Mouse (Mus musculus) liver, embryonic 15.5 days (tissue): ENCODE measurements around the gene Lmf2. TPM values are rescaled to one million over a fixed set of nuclear protein-coding genes. Genes with fewer than 3 reads are reported as not detected.
A peak's percentile ranks its signal among the peaks of the same experiment; 100 is the strongest.

Experiments used
- ATAC-seq: fragments of 200-750 bp; cut with Nextera tagmentation; 2 replicates; pipeline ENCODE4 v1.8.0; 2017; ENCODE audit warnings: moderate number of reproducible peaks, mild to moderate bottlenecking, moderate library complexity; ENCODE audit not compliant: insufficient read depth
- H3K27ac ChIP-seq: fragments of 300-500 bp; sonication (generic); replicated peaks from 2 replicates; pipeline ENCODE4 v1.5.1; 2015; ENCODE audit warnings: mild to moderate bottlenecking, inconsistent platforms
- H3K27me3 ChIP-seq: fragments of 300-500 bp; sonication (generic); 2 replicates; pipeline ENCODE4 v1.6.1; 2015; ENCODE audit warnings: mild to moderate bottlenecking, inconsistent platforms
- H3K36me3 ChIP-seq: fragments of 300-500 bp; sonication (generic); replicated peaks from 2 replicates; pipeline ENCODE4 v1.6.1; 2015; ENCODE audit warnings: moderate library complexity, mild to moderate bottlenecking, inconsistent platforms
- H3K4me1 ChIP-seq: fragments of 300-500 bp; sonication (generic); replicated peaks from 2 replicates; pipeline ENCODE4 v1.6.1; 2015; ENCODE audit warnings: inconsistent platforms
- H3K4me2 ChIP-seq: fragments of 300-500 bp; sonication (generic); 2 replicates; pipeline ENCODE4 v1.6.1; 2015; ENCODE audit warnings: moderate library complexity, mild to moderate bottlenecking, inconsistent platforms
- H3K4me3 ChIP-seq: fragments of 300-500 bp; sonication (generic); replicated peaks from 2 replicates; pipeline ENCODE4 v1.5.1; 2015; ENCODE audit warnings: mild to moderate bottlenecking, inconsistent platforms
- H3K9ac ChIP-seq: fragments of 300-500 bp; sonication (generic); 2 replicates; pipeline ENCODE4 v1.6.1; 2015; ENCODE audit warnings: moderate library complexity, mild to moderate bottlenecking, inconsistent platforms
- H3K9me3 ChIP-seq: fragments of 300-500 bp; sonication (generic); replicated peaks from 2 replicates; pipeline ENCODE4 v1.6.1; 2016; ENCODE audit warnings: inconsistent platforms
- WGBS: fragments of 180-500 bp; shearing (Covaris S2); methylation state at CpG from one replicate; pipeline ENCODE4 v1.1.7; 2015; ENCODE audit warnings: mixed read lengths; ENCODE audit not compliant: insufficient replicate concordance; 5-methylcytosine and 5-hydroxymethylcytosine counted together
- polyA plus RNA-seq: library from polyadenylated mRNA; unstranded; fragments of >200 nt; fragmentation: Nextera tagmentation; extraction: Ambion mirVana; gene quantifications from 2 replicates; pipeline ENCODE4 v1.2.1, GENCODE M21; 2015

Gene Lmf2
- polyA plus RNA-seq, 1 experiment from 2014 or later: 30.9 TPM

DNA sequence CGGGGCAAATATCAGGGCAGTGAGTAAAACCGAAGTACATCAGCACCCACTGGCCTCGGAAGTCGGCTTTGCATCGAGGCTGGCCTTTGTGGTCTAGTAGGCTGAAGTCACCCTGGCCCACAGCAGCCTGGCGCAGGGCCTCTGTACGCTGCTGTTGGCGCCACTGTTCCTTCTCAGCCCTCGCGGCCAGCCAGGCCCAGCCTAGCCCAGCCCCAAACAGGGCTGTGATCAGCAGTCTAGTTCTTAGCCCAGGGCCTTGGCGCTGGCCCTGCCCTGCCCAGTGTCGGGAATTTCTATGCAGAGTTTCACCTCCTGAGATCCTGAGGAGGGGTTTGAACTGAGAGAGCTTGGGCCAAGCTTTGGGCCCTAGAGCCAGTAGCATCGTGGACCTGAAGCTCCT is 16.6 kb upstream of the Lmf2 start:
- Histone ChIP-seq H3K4me3 (no peak overlapping the region), H3K9ac (no peak overlapping the region), H3K4me2 (0 out of 2 replicates have a peak overlapping the region, but pooled peaks have one; percentile 99), H3K4me1 (peaks cover 46% of the 10 kb centered on the region), H3K27ac (no peak overlapping the region), H3K36me3 (peaks cover 59% of the 10 kb centered on the region), H3K9me3 (no peaks in the 10 kb centered on the region), H3K27me3 (peaks cover 10% of the 10 kb centered on the region)
- WGBS: 81% methylated on average over 13 of the region's 13 CpGs
- no peak for ATAC-seq

DNA sequence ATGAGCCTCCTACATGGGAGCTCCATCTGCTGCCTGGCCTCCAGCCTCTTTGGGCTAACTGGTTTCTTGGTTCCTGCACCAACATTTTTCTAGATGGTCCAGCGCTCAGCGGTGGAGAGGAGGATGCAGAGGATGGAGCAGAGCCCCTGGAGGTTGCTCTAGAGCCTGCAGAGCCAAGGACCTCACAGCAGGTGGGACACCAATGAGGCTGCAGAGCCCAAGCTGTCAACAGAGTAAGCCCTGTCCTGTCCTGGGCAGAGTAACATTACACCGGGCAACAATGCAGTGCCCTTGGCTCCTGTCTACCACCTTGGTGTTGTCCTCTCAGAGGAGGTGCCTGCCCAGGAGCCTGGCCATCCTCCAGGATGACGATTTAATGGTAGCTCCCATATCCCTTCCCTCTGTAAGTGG is 9.7 kb upstream of the Lmf2 start:
- WGBS: 89% methylated on average over 4 of the region's 4 CpGs
- Histone ChIP-seq H3K9ac (no peak overlapping the region), H3K27me3 (no peaks in the 10 kb centered on the region), H3K4me2 (no peak overlapping the region), H3K36me3 (peaks cover 100% of the 10 kb centered on the region), H3K27ac (no peak overlapping the region), H3K4me3 (no peak overlapping the region), H3K9me3 (no peaks in the 10 kb centered on the region), H3K4me1 (peaks cover 2% of the 10 kb centered on the region)
- ATAC-seq: no peak

DNA sequence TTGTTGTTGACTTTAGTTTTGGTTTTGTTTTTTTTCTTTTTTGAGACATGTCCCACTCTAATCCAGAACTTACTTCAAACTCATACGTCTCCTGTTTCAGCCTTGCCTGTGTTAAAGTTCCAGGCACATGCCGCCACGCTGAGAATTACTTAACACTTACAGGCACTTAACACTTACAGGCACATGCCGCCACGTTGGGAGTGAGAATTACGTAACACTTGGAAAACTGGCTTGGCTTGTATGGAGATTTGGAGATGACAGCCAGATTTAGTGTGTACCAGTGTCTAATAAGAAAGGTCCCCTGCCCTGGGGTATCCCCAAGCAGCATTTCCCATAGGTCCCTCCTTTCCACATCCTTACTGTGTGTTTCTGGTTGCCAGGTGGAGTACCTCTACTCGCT is 7.6 kb upstream of the Lmf2 start:
- ATAC-seq: no peak
- no peak overlapping the region for H3K4me2 ChIP-seq
- no peak overlapping the region for H3K27ac ChIP-seq
- H3K9me3 ChIP-seq: no peaks in the 10 kb centered on the region
- H3K36me3 ChIP-seq: peaks cover 98% of the 10 kb centered on the region
- peaks cover 12% of the 10 kb centered on the region for H3K4me1 ChIP-seq
- WGBS: 91% methylated on average over 7 of the region's 7 CpGs
- H3K27me3 ChIP-seq: no peaks in the 10 kb centered on the region
- no peak overlapping the region for H3K9ac ChIP-seq
- H3K4me3 ChIP-seq: no peak overlapping the region

GRCm38 (mm10) chr15:89358784-89359183 is 3.3 kb upstream of the Lmf2 start:
- H3K27me3 ChIP-seq: no peaks in the 10 kb centered on the region
- H3K4me2 ChIP-seq: peak overlapping the region; percentile 83
- no peak overlapping the region for H3K4me3 ChIP-seq
- peaks cover 70% of the 10 kb centered on the region for H3K36me3 ChIP-seq
- no peak for ATAC-seq
- H3K27ac ChIP-seq: no peak overlapping the region
- peak overlapping the region; percentile 29; the same call in 1 of the 2 replicates for H3K9ac ChIP-seq
- H3K9me3 ChIP-seq: no peaks in the 10 kb centered on the region
- peaks cover 40% of the 10 kb centered on the region for H3K4me1 ChIP-seq
- WGBS: 35% methylated on average over 3 of the region's 3 CpGs

- peak; percentile 57 for ATAC-seq
- WGBS: under 1% methylated on average over 15 of the region's 15 CpGs
- peak overlapping the region; percentile 87 for H3K27ac ChIP-seq
- H3K27me3 ChIP-seq: no peaks in the 10 kb centered on the region
- peaks cover 70% of the 10 kb centered on the region for H3K36me3 ChIP-seq
- H3K4me2 ChIP-seq: peak overlapping the region; percentile 83
- H3K4me1 ChIP-seq: peaks cover 43% of the 10 kb centered on the region
- peak overlapping the region; percentile 92 for H3K4me3 ChIP-seq
- no peaks in the 10 kb centered on the region for H3K9me3 ChIP-seq
- H3K9ac ChIP-seq: peak overlapping the region; percentile 91
Measured at GRCm38 (mm10) chr15:89356372-89356771, 913 bp upstream of the Lmf2 start.

DNA sequence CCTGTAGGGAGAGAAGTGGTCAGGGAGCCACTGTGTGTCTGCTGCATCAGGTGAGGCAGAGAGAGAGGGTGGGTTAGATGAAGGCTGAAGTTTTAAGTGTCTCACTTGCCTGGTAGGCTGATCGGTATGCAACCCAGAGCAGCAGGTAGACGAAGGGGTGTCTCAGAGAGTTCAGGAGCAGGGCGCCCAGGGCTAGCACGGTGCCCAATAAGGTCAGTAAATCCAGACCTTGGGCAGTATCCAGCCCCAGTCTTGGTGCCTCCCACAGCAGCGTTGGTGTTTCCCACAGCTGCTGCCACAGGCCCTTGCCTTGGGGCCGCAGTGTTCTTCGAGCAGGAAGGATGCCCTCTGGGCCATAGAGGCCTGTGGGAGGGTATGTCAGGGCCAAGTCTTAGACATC is 1.0 kb downstream of the Lmf2 start:
- 69% methylated on average over 7 of the region's 7 CpGs for WGBS
- H3K9me3 ChIP-seq: no peaks in the 10 kb centered on the region
- H3K36me3 ChIP-seq: peaks cover 71% of the 10 kb centered on the region
- peaks cover 43% of the 10 kb centered on the region for H3K4me1 ChIP-seq
- H3K4me2 ChIP-seq: peak overlapping the region; percentile 83
- H3K27ac ChIP-seq: peak overlapping the region; percentile 87
- H3K4me3 ChIP-seq: peak overlapping the region; percentile 92
- peak overlapping the region; percentile 91 for H3K9ac ChIP-seq
- no peak for ATAC-seq
- H3K27me3 ChIP-seq: no peaks in the 10 kb centered on the region

DNA sequence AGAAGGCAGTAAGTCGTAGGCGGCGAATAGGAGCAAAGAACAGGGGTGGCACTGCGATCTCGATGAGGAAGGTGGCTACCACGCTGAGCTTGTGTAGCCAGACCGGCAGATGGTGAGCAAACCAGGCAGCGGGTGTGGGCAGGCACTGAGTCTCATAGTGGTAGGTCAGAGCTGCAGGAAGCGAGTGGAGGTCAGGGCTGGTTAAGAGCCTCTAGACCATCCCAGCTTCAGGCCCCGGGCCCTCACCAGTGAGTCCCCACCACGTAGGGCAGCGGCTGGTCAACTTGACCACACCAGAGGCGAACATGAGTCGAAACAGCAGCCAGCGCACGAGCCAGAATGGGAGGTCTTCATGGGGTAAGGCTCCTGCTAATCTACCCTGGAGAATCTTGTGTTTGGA is 1.6 kb downstream of the Lmf2 start:
- peaks cover 65% of the 10 kb centered on the region for H3K36me3 ChIP-seq
- no peaks in the 10 kb centered on the region for H3K9me3 ChIP-seq
- peaks cover 39% of the 10 kb centered on the region for H3K4me1 ChIP-seq
- peak overlapping the region; percentile 92 for H3K4me3 ChIP-seq
- WGBS: 92% methylated on average over 16 of the region's 16 CpGs
- H3K27ac ChIP-seq: 0 out of 2 replicates have a peak overlapping the region, but pooled peaks have one; percentile 21
- H3K27me3 ChIP-seq: no peaks in the 10 kb centered on the region
- H3K4me2 ChIP-seq: peak overlapping the region; percentile 83
- peak overlapping the region; percentile 91; the same call in 1 of the 2 replicates for H3K9ac ChIP-seq
- ATAC-seq: no peak

DNA sequence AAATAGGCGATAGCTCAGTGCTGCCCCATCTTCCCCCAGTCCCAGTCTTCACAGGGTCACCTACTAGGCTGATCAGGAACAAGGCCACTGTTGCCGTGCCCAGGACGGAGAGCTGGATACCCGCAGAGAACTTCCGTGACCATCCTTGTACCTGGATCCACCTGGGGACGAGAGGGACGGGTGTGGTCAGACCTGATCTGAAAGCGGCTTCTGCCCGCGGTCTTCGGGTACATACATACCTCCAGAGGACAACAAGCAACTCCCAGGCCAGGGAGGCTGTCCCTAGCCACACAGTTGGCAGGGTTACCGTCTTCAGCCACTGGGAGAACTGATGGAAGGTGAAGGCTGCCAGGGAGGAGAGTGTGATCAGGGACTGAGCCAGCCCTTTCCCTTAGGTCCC is 2.7 kb downstream of the Lmf2 start:
- Histone ChIP-seq H3K4me3 (no peak overlapping the region), H3K9ac (no peak overlapping the region), H3K4me2 (no peak overlapping the region), H3K36me3 (peaks cover 55% of the 10 kb centered on the region), H3K27me3 (no peaks in the 10 kb centered on the region), H3K9me3 (no peaks in the 10 kb centered on the region), H3K27ac (no peak overlapping the region), H3K4me1 (peaks cover 29% of the 10 kb centered on the region)
- no peak for ATAC-seq
- 92% methylated on average over 12 of the region's 12 CpGs for WGBS

- Histone ChIP-seq H3K9ac (no peak overlapping the region), H3K4me2 (no peak overlapping the region), H3K27me3 (no peaks in the 10 kb centered on the region), H3K27ac (no peak overlapping the region), H3K36me3 (peaks cover 48% of the 10 kb centered on the region), H3K9me3 (no peaks in the 10 kb centered on the region), H3K4me3 (no peak overlapping the region), H3K4me1 (peaks cover 22% of the 10 kb centered on the region)
- ATAC-seq: no peak
- 92% methylated on average over 14 of the region's 14 CpGs for WGBS
Measured at GRCm38 (mm10) chr15:89352054-89352453, 3.4 kb downstream of the Lmf2 start.

GRCm38 (mm10) chr15:89351302-89351701 is 4.2 kb downstream of the Lmf2 start:
- no peak for ATAC-seq

DNA sequence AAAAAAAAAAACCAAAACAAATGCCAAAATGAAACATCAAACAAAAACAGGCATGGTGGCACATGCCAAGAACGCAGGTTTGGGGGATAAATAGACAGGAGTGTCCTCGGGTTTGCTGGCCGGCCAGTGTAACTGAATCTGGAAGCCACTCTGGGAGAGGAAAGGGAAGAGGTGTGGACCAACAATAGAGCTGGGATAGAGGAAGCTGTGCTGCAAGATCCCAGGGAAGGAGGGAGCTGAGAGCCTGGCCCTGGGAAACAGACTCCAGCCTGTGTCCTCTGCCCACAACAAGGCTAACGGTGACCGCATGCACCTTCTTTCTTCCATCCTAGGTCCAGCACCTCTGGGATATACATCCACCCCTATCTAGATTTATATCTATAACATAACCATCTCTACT is 5.0 kb downstream of the Lmf2 start:
- Histone ChIP-seq H3K27me3 (no peaks in the 10 kb centered on the region), H3K4me1 (peaks cover 17% of the 10 kb centered on the region), H3K4me3 (no peak overlapping the region), H3K36me3 (peaks cover 46% of the 10 kb centered on the region), H3K9me3 (no peaks in the 10 kb centered on the region), H3K9ac (no peak overlapping the region), H3K27ac (no peak overlapping the region), H3K4me2 (no peak overlapping the region)
- no peak for ATAC-seq
- WGBS: 72% methylated on average over 5 of the region's 5 CpGs

More at GRCm38 (mm10) chr15:89351302-89351701, 4.2 kb downstream of the Lmf2 start:
- no peak overlapping the region for H3K4me2 ChIP-seq
- no peak overlapping the region for H3K4me3 ChIP-seq
- H3K27ac ChIP-seq: no peak overlapping the region
- no peaks in the 10 kb centered on the region for H3K27me3 ChIP-seq
- peaks cover 17% of the 10 kb centered on the region for H3K4me1 ChIP-seq
- no peak overlapping the region for H3K9ac ChIP-seq
- H3K36me3 ChIP-seq: peaks cover 46% of the 10 kb centered on the region
- WGBS: 88% methylated on average over 15 of the region's 15 CpGs
- no peaks in the 10 kb centered on the region for H3K9me3 ChIP-seq

GRCm38 (mm10) chr15:89343325-89343724 is 12.1 kb downstream of the Lmf2 start:
- no peak overlapping the region for H3K27ac ChIP-seq
- no peak overlapping the region for H3K4me3 ChIP-seq
- no peaks in the 10 kb centered on the region for H3K36me3 ChIP-seq
- no peaks in the 10 kb centered on the region for H3K4me1 ChIP-seq
- WGBS: 59% methylated on average over 3 of the region's 3 CpGs
- H3K9me3 ChIP-seq: no peaks in the 10 kb centered on the region
- no peak overlapping the region for H3K9ac ChIP-seq
- H3K27me3 ChIP-seq: no peaks in the 10 kb centered on the region
- H3K4me2 ChIP-seq: no peak overlapping the region
- no peak for ATAC-seq
